Mouse (Mus musculus) kidney, embryonic 14.5 days (tissue): ENCODE data around the gene Imp3. TPM values are rescaled to one million over a fixed set of nuclear protein-coding genes. Genes with fewer than 3 reads are reported as not detected.
"Not testable (repeated sequence)": the region's sequence is repeated elsewhere in the genome, so short reads cannot be mapped to it uniquely, and the experiment has no call there.

ENCODE experiments used
- ATAC-seq: fragments of 200-750 bp; cut with Nextera tagmentation; 2 replicates; pipeline ENCODE4 v1.8.0; 2017; ENCODE audit warnings: moderate number of reproducible peaks, mild to moderate bottlenecking, moderate TSS enrichment, moderate library complexity; ENCODE audit not compliant: low FRiP score, low TSS enrichment
- H3K27ac ChIP-seq: fragments of 300-500 bp; sonication (generic); 2 replicates; pipeline ENCODE4 v1.5.1; 2014; ENCODE audit warnings: low read depth, mild to moderate bottlenecking, low read length, moderate library complexity, mixed read lengths
- H3K27me3 ChIP-seq: fragments of 300-500 bp; sonication (generic); 2 replicates; pipeline ENCODE4 v1.6.1; 2014; ENCODE audit warnings: mild to moderate bottlenecking, low read length; ENCODE audit not compliant: control insufficient read depth, insufficient read depth
- H3K36me3 ChIP-seq: fragments of 300-500 bp; sonication (generic); 2 replicates; pipeline ENCODE4 v1.6.1; 2014; ENCODE audit warnings: low read length, mixed read lengths; ENCODE audit not compliant: control insufficient read depth, insufficient read depth
- H3K4me1 ChIP-seq: fragments of 300-500 bp; sonication (generic); 2 replicates; pipeline ENCODE4 v1.6.1; 2014; ENCODE audit warnings: low read length, mixed read lengths; ENCODE audit not compliant: control insufficient read depth, insufficient read depth
- H3K4me2 ChIP-seq: fragments of 300-500 bp; sonication (generic); replicated peaks from 2 replicates; pipeline ENCODE4 v1.6.1; 2014; ENCODE audit warnings: low read depth, mild to moderate bottlenecking, low read length
- H3K4me3 ChIP-seq: fragments of 300-500 bp; sonication (generic); 2 replicates; pipeline ENCODE4 v1.5.1; 2014; ENCODE audit warnings: mild to moderate bottlenecking, low read length
- H3K9ac ChIP-seq: fragments of 300-500 bp; sonication (generic); 2 replicates; pipeline ENCODE4 v1.6.1; 2014; ENCODE audit warnings: low read depth, mild to moderate bottlenecking, low read length, moderate library complexity
- H3K9me3 ChIP-seq: fragments of 300-500 bp; sonication (generic); 2 replicates; pipeline ENCODE4 v1.6.1; 2016; ENCODE audit warnings: low read length; ENCODE audit not compliant: control insufficient read depth
- WGBS: fragments of 180-500 bp; shearing (Covaris S2); extraction: QIAGEN DNeasy Blood & Tissue Kit; methylation state at CpG from one replicate; pipeline ENCODE4 v1.1.7; 2014; 5-methylcytosine and 5-hydroxymethylcytosine counted together
- polyA plus RNA-seq: library from polyadenylated mRNA; unstranded; fragments of >200 nt; fragmentation: Nextera tagmentation; extraction: Ambion mirVana; gene quantifications from 2 replicates; pipeline ENCODE4 v1.2.1, GENCODE M21; 2014

Gene Imp3
- polyA plus RNA-seq, 1 experiment from 2014 or later = 98.4 TPM

GRCm38 (mm10) chr9:56947481-56947880 lies 10.2 kb downstream of the Imp3 start:
- not testable (repeated sequence) for H3K4me1 ChIP-seq, H3K27me3 ChIP-seq, H3K9me3 ChIP-seq, H3K4me3 ChIP-seq, H3K27ac ChIP-seq, H3K4me2 ChIP-seq, ATAC-seq, H3K9ac ChIP-seq, H3K36me3 ChIP-seq
- WGBS = 33% methylated on average over 3 of the region's 3 CpGs

GRCm38 (mm10) chr9:56948699-56949098 lies 11.4 kb downstream of the Imp3 start:
- not testable (repeated sequence) for ATAC-seq, H3K4me3 ChIP-seq, H3K4me2 ChIP-seq, H3K9me3 ChIP-seq, H3K27ac ChIP-seq, H3K9ac ChIP-seq, H3K27me3 ChIP-seq, H3K36me3 ChIP-seq, H3K4me1 ChIP-seq
- 51% methylated on average over 5 of the region's 5 CpGs for WGBS

GRCm38 (mm10) chr9:56949767-56950166 lies 12.5 kb downstream of the Imp3 start:
- ATAC-seq = no peak
- peaks cover 9% of the 10 kb centered on the region for H3K4me1 ChIP-seq
- no peaks in the 10 kb centered on the region for H3K9me3 ChIP-seq
- H3K36me3 ChIP-seq = no peaks in the 10 kb centered on the region
- peak overlapping the region; percentile 34; the same call in 1 of the 2 replicates for H3K9ac ChIP-seq
- no peaks in the 10 kb centered on the region for H3K27me3 ChIP-seq
- peak overlapping the region; percentile 33 for H3K4me3 ChIP-seq
- 17% methylated on average over 13 of the region's 13 CpGs for WGBS
- no peak overlapping the region for H3K27ac ChIP-seq
- peak overlapping the region; percentile 46 for H3K4me2 ChIP-seq

- Histone ChIP-seq H3K27ac (peak within 1 kb of the TSS; percentile 86), H3K4me3 (peak within 1 kb of the TSS; percentile 69), H3K27me3 (no peaks in the 10 kb centered on the region), H3K4me2 (peak within 1 kb of the TSS; percentile 84), H3K36me3 (no peaks in the 10 kb centered on the region), H3K9ac (peak within 1 kb of the TSS; percentile 82), H3K9me3 (no peaks in the 10 kb centered on the region), H3K4me1 (peaks cover 9% of the 10 kb centered on the region)
- ATAC-seq = peak; percentile 100
- under 1% methylated on average over 50 of the region's 50 CpGs for WGBS
These were observed 13.4 kb downstream of the Imp3 start, which contains the start of gene Snupn for GRCm38 (mm10) chr9:56950414-56951400. TSS of gene Snupn (plus strand) at chr9:56950878.

- no peak overlapping the region for H3K27ac ChIP-seq
- ATAC-seq = no peak
- H3K4me2 ChIP-seq = no peak overlapping the region
- H3K4me3 ChIP-seq = no peak overlapping the region
- no peaks in the 10 kb centered on the region for H3K9me3 ChIP-seq
- H3K4me1 ChIP-seq = peaks cover 9% of the 10 kb centered on the region
- WGBS = 96% methylated on average over 1 of the region's 1 CpGs
- peaks cover 7% of the 10 kb centered on the region; the same call in 1 of the 2 replicates for H3K36me3 ChIP-seq
- H3K9ac ChIP-seq = no peak overlapping the region
- H3K27me3 ChIP-seq = no peaks in the 10 kb centered on the region
These were observed 16.3 kb downstream of the Imp3 start for GRCm38 (mm10) chr9:56953562-56953961.

- 52% methylated on average over 7 of the region's 7 CpGs for WGBS
- Histone ChIP-seq H3K27me3 (no peaks in the 10 kb centered on the region), H3K36me3 (peaks cover 10% of the 10 kb centered on the region; the same call in 1 of the 2 replicates), H3K9ac (no peak overlapping the region), H3K9me3 (no peaks in the 10 kb centered on the region), H3K27ac (no peak overlapping the region), H3K4me3 (no peak overlapping the region), H3K4me1 (no peaks in the 10 kb centered on the region), H3K4me2 (no peak overlapping the region)
- ATAC-seq = no peak
These were observed 19.8 kb downstream of the Imp3 start for GRCm38 (mm10) chr9:56956966-56957675.

GRCm38 (mm10) chr9:56958689-56959088 lies 21.4 kb downstream of the Imp3 start:
- no peak for ATAC-seq
- Histone ChIP-seq H3K9ac (no peak overlapping the region), H3K27ac (no peak overlapping the region), H3K4me3 (no peak overlapping the region), H3K27me3 (no peaks in the 10 kb centered on the region), H3K9me3 (no peaks in the 10 kb centered on the region), H3K4me2 (no peak overlapping the region), H3K36me3 (peaks cover 14% of the 10 kb centered on the region; the same call in 1 of the 2 replicates), H3K4me1 (no peaks in the 10 kb centered on the region)
- 97% methylated on average over 2 of the region's 2 CpGs for WGBS

GRCm38 (mm10) chr9:56961591-56961990 lies 24.3 kb downstream of the Imp3 start:
- Histone ChIP-seq H3K36me3 (peaks cover 22% of the 10 kb centered on the region; the same call in 1 of the 2 replicates), H3K27ac (no peak overlapping the region), H3K4me2 (no peak overlapping the region), H3K4me1 (no peaks in the 10 kb centered on the region), H3K9me3 (no peaks in the 10 kb centered on the region), H3K27me3 (no peaks in the 10 kb centered on the region), H3K9ac (no peak overlapping the region), H3K4me3 (no peak overlapping the region)
- no peak for ATAC-seq
- whole genome bisulfite sequencing = 93% methylated on average over 3 of the region's 3 CpGs
